Mouse (Mus musculus) C2C12 (cell line): Measurements from ENCODE around the gene Creg1.

Experiments used
- CTCF ChIP-seq: IDR thresholded peaks from one replicate; pipeline ENCODE4 v1.5.1; 2011; ENCODE audit not compliant: control insufficient read depth, insufficient read depth, insufficient read length
- USF1 ChIP-seq: IDR thresholded peaks from one replicate; pipeline ENCODE4 v1.6.1; 2011; ENCODE audit warnings: low read depth, mild to moderate bottlenecking, control low read depth, moderate library complexity

- no peak for TF ChIP-seq CTCF
- no peak for TF ChIP-seq USF1
These were observed 1.8 kb upstream of the Creg1 start for GRCm38 (mm10) chr1:165761522-165762305.
